Comparison of ENCODE assay signal across 20 mouse cellular contexts in genomic region chr1:154096113-154096512, GRCm38 (mm10).
"Had no signal": no experiment of that assay in that cellular context is flagged by ENCODE, and none has a peak within 500 bp of the region (broad histone marks: within the 10 kb centered on the region; RNA-seq: fewer than 3 reads in every experiment).

No protein-coding gene starts in this region.

- H3K4me2 ChIP-seq: limb, embryonic 12.5 days; limb, embryonic 15.5 days; liver, embryonic 11.5 days; lung, embryonic 14.5 days; midbrain, embryonic 13.5 days; neural tube, embryonic 13.5 days; stomach, embryonic 15.5 days had no signal

- ATAC-seq: liver, postnatal 0 days; lung, postnatal 0 days; midbrain, embryonic 13.5 days had no signal

- H3K9ac ChIP-seq: limb, embryonic 12.5 days; limb, embryonic 15.5 days; liver, embryonic 14.5 days; liver, postnatal 0 days; lung, embryonic 14.5 days; midbrain, embryonic 13.5 days; neural tube, embryonic 13.5 days; stomach, embryonic 15.5 days had no signal

- H3K27ac ChIP-seq: left cerebral cortex, adult 2 months; limb, embryonic 12.5 days; limb, embryonic 15.5 days; liver, embryonic 14.5 days; macrophage; midbrain, embryonic 13.5 days; neural tube, embryonic 13.5 days; stomach, embryonic 15.5 days had no signal

- H3K4me1 ChIP-seq: limb, embryonic 12.5 days; limb, embryonic 15.5 days; midbrain, embryonic 13.5 days; neural tube, embryonic 13.5 days; stomach, embryonic 15.5 days had no signal

- DNase-seq: kidney, adult 18-20 months; kidney, adult 9 months; kidney, postnatal 14 days; layer of hippocampus, postnatal 36 days; liver, postnatal 0 days; lung, embryonic 14.5 days; retina, postnatal 1 day; right cerebral cortex, postnatal 25 days; spleen, adult 18-20 months; thymus, postnatal 25 days had no signal

- H3K36me3 ChIP-seq: limb, embryonic 12.5 days; limb, embryonic 15.5 days; midbrain, embryonic 13.5 days; neural tube, embryonic 13.5 days; stomach, embryonic 15.5 days had no signal

- H3K27me3 ChIP-seq: limb, embryonic 12.5 days; limb, embryonic 15.5 days; midbrain, embryonic 13.5 days; neural tube, embryonic 13.5 days; stomach, embryonic 15.5 days had no signal

- H3K9me3 ChIP-seq: limb, embryonic 12.5 days; limb, embryonic 15.5 days; midbrain, embryonic 13.5 days; neural tube, embryonic 13.5 days; stomach, embryonic 15.5 days had no signal

- H3K4me3 ChIP-seq: left cerebral cortex, adult 2 months; limb, embryonic 12.5 days; limb, embryonic 15.5 days; midbrain, embryonic 13.5 days; neural tube, embryonic 13.5 days; stomach, embryonic 15.5 days had no signal
